Mouse (Mus musculus) CH12.LX (cell line): ENCODE measurements around the gene Taf11. TPM values are rescaled to one million over a fixed set of nuclear protein-coding genes. Genes with fewer than 3 reads are reported as not detected.

Source experiments
- DNase-seq: peaks from one replicate; pipeline ENCODE4 v3.0.0-alpha.2; 2013; ENCODE audit errors: extremely low read depth
- H3K27ac ChIP-seq: 2 replicates; pipeline ENCODE4 v1.5.1; 2012; ENCODE audit warnings: low read depth, mild to moderate bottlenecking, control low read depth, moderate library complexity; ENCODE audit not compliant: insufficient read depth
- H3K27me3 ChIP-seq: replicated peaks from 2 replicates; pipeline ENCODE3; 2012; ENCODE audit warnings: inconsistent platforms
- H3K36me3 ChIP-seq, 2 experiments: replicated peaks in 1 of 2; 2 replicates each; pipeline versions ENCODE3 to v1.6.1; 2012; ENCODE audit warnings: inconsistent platforms in 1 of 2, low read length in 1 of 2, mild to moderate bottlenecking in 1 of 2, mixed read lengths in 1 of 2, moderate library complexity in 1 of 2; ENCODE audit not compliant: control insufficient read depth in 1 of 2, insufficient read depth in 1 of 2
- H3K4me1 ChIP-seq, 2 experiments: 2 replicates each; pipeline ENCODE4 v1.6.1; 2012; ENCODE audit warnings: inconsistent platforms in 1 of 2, moderate library complexity in 1 of 2; ENCODE audit not compliant: insufficient read depth in 2 of 2, control insufficient read depth in 1 of 2
- H3K4me2 ChIP-seq: 2 replicates; pipeline ENCODE4 v1.6.1; 2012; ENCODE audit warnings: low read depth, mild to moderate bottlenecking, control low read depth; ENCODE audit not compliant: poor library complexity, insufficient read depth, severe bottlenecking
- H3K4me3 ChIP-seq, 3 experiments: fragments of 150-350 bp in 1 of 3; sonication (generic) in 1 of 3; replicated peaks in 1 of 3; 2 replicates each; pipeline versions ENCODE3 to v1.5.1; 2011 to 2012; ENCODE audit warnings: low read depth in 2 of 3, low read length in 2 of 3, mild to moderate bottlenecking in 2 of 3, moderate library complexity in 2 of 3, control low read depth in 1 of 3, improper control_type of control experiment in 1 of 3, inconsistent platforms in 1 of 3, mixed read lengths in 1 of 3; ENCODE audit not compliant: poor library complexity in 1 of 3
- H3K79me2 ChIP-seq: replicated peaks from 2 replicates; pipeline ENCODE4 v1.6.1; 2012; ENCODE audit warnings: mild to moderate bottlenecking, moderate library complexity; ENCODE audit not compliant: control insufficient read depth, poor library complexity, insufficient read depth, severe bottlenecking; ENCODE audit errors: extremely low read depth
- H3K9ac ChIP-seq: 2 replicates; pipeline ENCODE4 v1.6.1; 2012; ENCODE audit warnings: low read depth, mild to moderate bottlenecking, control low read depth, moderate library complexity; ENCODE audit not compliant: insufficient read depth
- H3K9me3 ChIP-seq: replicated peaks from 2 replicates; pipeline ENCODE3; 2012; ENCODE audit warnings: low read length, inconsistent platforms, mixed read lengths
- EP300 ChIP-seq: IDR thresholded peaks from 2 replicates; pipeline ENCODE4 v1.6.1; 2011; ENCODE audit warnings: low read length, improper control_type of control experiment
- ETS1 ChIP-seq: conservative IDR thresholded peaks from 2 replicates; pipeline ENCODE4 v1.6.1; 2012; ENCODE audit warnings: low read depth, mild to moderate bottlenecking, inconsistent platforms, low read length, improper control_type of control experiment, moderate library complexity
- JUND ChIP-seq: conservative IDR thresholded peaks from 2 replicates; pipeline ENCODE4 v1.6.1; 2011; ENCODE audit warnings: low read depth, low read length, improper control_type of control experiment
- MEF2A ChIP-seq: IDR thresholded peaks from 2 replicates; pipeline ENCODE4 v1.6.1; 2014; ENCODE audit warnings: low read depth, mild to moderate bottlenecking, inconsistent platforms, low read length, improper control_type of control experiment, borderline replicate concordance
- PAX5 ChIP-seq: IDR thresholded peaks from 2 replicates; pipeline ENCODE4 v1.6.1; 2012; ENCODE audit warnings: low read length, inconsistent platforms, mixed read lengths
- POLR2A ChIP-seq: IDR thresholded peaks from 2 replicates; pipeline ENCODE4 v1.6.1; 2011; ENCODE audit warnings: low read depth, mild to moderate bottlenecking, improper control_type of control experiment, low read length
- RAD21 ChIP-seq: IDR thresholded peaks from 2 replicates; pipeline ENCODE4 v1.6.1; 2011; ENCODE audit warnings: low read depth, mild to moderate bottlenecking, low read length, improper control_type of control experiment, moderate library complexity
- RCOR1 ChIP-seq: conservative IDR thresholded peaks from 2 replicates; pipeline ENCODE4 v1.6.1; 2012; ENCODE audit warnings: low read depth, mild to moderate bottlenecking, inconsistent platforms, low read length, improper control_type of control experiment
- SIN3A ChIP-seq: IDR thresholded peaks from 2 replicates; pipeline ENCODE4 v1.6.1; 2012; ENCODE audit warnings: low read length, improper control_type of control experiment, inconsistent platforms
- SMC3 ChIP-seq: IDR thresholded peaks from 2 replicates; pipeline ENCODE4 v1.6.1; 2011; ENCODE audit warnings: low read depth, low read length, improper control_type of control experiment
- ZC3H11A ChIP-seq: IDR thresholded peaks from 2 replicates; pipeline ENCODE4 v1.6.1; 2012; ENCODE audit warnings: low read depth, mild to moderate bottlenecking, inconsistent platforms, low read length, improper control_type of control experiment
- ZMIZ1 ChIP-seq: IDR thresholded peaks from 2 replicates; pipeline ENCODE4 v1.6.1; 2012; ENCODE audit warnings: low read depth, mild to moderate bottlenecking, inconsistent platforms, low read length, improper control_type of control experiment
- ZNF384 ChIP-seq: IDR thresholded peaks from 2 replicates; pipeline ENCODE4 v1.6.1; 2012; ENCODE audit warnings: low read depth, low read length, improper control_type of control experiment, inconsistent platforms
- dilution Hi-C: fragments of 300-500 bp; cut with MboI; formaldehyde crosslinking; loops from 2 replicates; pipeline ENCODE4 v1.14.3; 2020; ENCODE audit warnings: low sequenced_read_pairs; ENCODE audit not compliant: extremely low pct_unique_long_range_greater_than_20kb, extremely low pct_ligation_motif_present
- in situ Hi-C: fragments of 300-500 bp; cut with MboI; formaldehyde crosslinking; loops from 3 replicates; pipeline ENCODE4 v1.14.3; 2019; ENCODE audit warnings: low sequenced_read_pairs, low pct_ligation_motif_present, low pct_unique_long_range_greater_than_20kb, mixed read lengths
- polyA plus RNA-seq: library from polyadenylated mRNA; unstranded; fragments of >175 nt; gene quantifications from 2 replicates; pipeline ENCODE4 v1.2.1, GENCODE M21; 2012; ENCODE audit warnings: low read depth; ENCODE audit not compliant: insufficient read length
- total RNA-seq, 2 experiments: library from RNA; depleted of rRNA; stranded (reverse); fragments of 300-350 nt in 1 of 2; fragments of >200 nt in 1 of 2; gene quantifications; 2 replicates each; pipeline ENCODE4 v1.2.3; 2012 to 2014

Gene Taf11
- total and polyA plus RNA-seq, 3 experiments = 36.9 to 70.9 (median 41.1) TPM

- TF ChIP-seq POLR2A (no peak), JUND (no peak), ZC3H11A (no peak)
Measured at GRCm38 (mm10) chr17:27957649-27958048, 48.0 kb upstream of the Taf11 start.

GRCm38 (mm10) chr17:27954629-27955402, 45.2 kb upstream of the Taf11 start:
- peaks cover 0 to 9% of the 10 kb centered on the region in 2 experiments for H3K36me3 ChIP-seq
- no peak overlapping the region for H3K9ac ChIP-seq
- H3K4me1 ChIP-seq = no peaks in the 10 kb centered on the region
- dilution Hi-C loops (no loop called here), in situ Hi-C loops (no loop called here)
- H3K79me2 ChIP-seq = no peaks in the 10 kb centered on the region
- TF ChIP-seq ZC3H11A = no peak
- TF ChIP-seq ZMIZ1 = no peak
- TF ChIP-seq RCOR1 = no peak
- TF ChIP-seq SMC3 = no peak
- TF ChIP-seq MEF2A = no peak
- TF ChIP-seq SIN3A = no peak
- TF ChIP-seq ETS1 = no peak
- no peak for DNase-seq
- no peak overlapping the region for H3K4me2 ChIP-seq
- H3K27me3 ChIP-seq = no peaks in the 10 kb centered on the region
- H3K9me3 ChIP-seq = no peaks in the 10 kb centered on the region
- H3K27ac ChIP-seq = no peak overlapping the region
- H3K4me3 ChIP-seq = no peak overlapping the region

More at GRCm38 (mm10) chr17:27957649-27958048, 48.0 kb upstream of the Taf11 start:
- no peak overlapping the region for H3K9ac ChIP-seq
- no peaks in the 10 kb centered on the region for H3K79me2 ChIP-seq
- H3K4me2 ChIP-seq = no peak overlapping the region
- H3K4me1 ChIP-seq = no peaks in the 10 kb centered on the region
- in situ Hi-C loops = no loop called here
- no peak overlapping the region for H3K27ac ChIP-seq
- H3K9me3 ChIP-seq = no peaks in the 10 kb centered on the region
- H3K36me3 ChIP-seq = peaks cover 0 to 4% of the 10 kb centered on the region in 2 experiments
- H3K4me3 ChIP-seq = no peak overlapping the region
- no peaks in the 10 kb centered on the region for H3K27me3 ChIP-seq
- no peak for DNase-seq
- dilution Hi-C loops = no loop called here

- dilution Hi-C loops = no loop called here
- peaks cover 0 to 9% of the 10 kb centered on the region in 2 experiments for H3K36me3 ChIP-seq
- H3K27me3 ChIP-seq = no peaks in the 10 kb centered on the region
- H3K4me1 ChIP-seq = no peaks in the 10 kb centered on the region
- TF ChIP-seq ZC3H11A = no peak
- no peak for TF ChIP-seq ZNF384
- TF ChIP-seq RAD21 = no peak
- TF ChIP-seq PAX5 = no peak
- TF ChIP-seq EP300 = no peak
- H3K4me2 ChIP-seq = no peak overlapping the region
- H3K4me3 ChIP-seq = no peak overlapping the region
- H3K79me2 ChIP-seq = no peaks in the 10 kb centered on the region
- no peak for DNase-seq
- no peaks in the 10 kb centered on the region for H3K9me3 ChIP-seq
- H3K9ac ChIP-seq = no peak overlapping the region
- no peak overlapping the region for H3K27ac ChIP-seq
- in situ Hi-C loops = no loop called here
Measured at GRCm38 (mm10) chr17:27953136-27953535, 43.5 kb upstream of the Taf11 start.
